Mouse (Mus musculus) lung, adult 2 months (tissue): Measurements from ENCODE around the gene Ppp1r12c. TPM values are rescaled to one million over a fixed set of nuclear protein-coding genes. Genes with fewer than 3 reads are reported as not detected.

ENCODE experiments used
- DNase-seq: peaks from one replicate; pipeline ENCODE4 v3.0.0; 2022
- H3K4me1 ChIP-seq: fragments of 200-500 bp; 2 replicates; pipeline ENCODE4 v1.6.1; 2011; ENCODE audit warnings: low read length; ENCODE audit not compliant: control insufficient read depth, insufficient read depth
- H3K4me3 ChIP-seq: fragments of 200-500 bp; replicated peaks from 2 replicates; pipeline ENCODE3; 2011; ENCODE audit warnings: low read depth, mild to moderate bottlenecking, control low read depth, low read length; ENCODE audit errors: extremely low read depth
- CTCF ChIP-seq: fragments of 200-500 bp; IDR thresholded peaks from 2 replicates; pipeline ENCODE4 v1.5.1; 2011; ENCODE audit warnings: mild to moderate bottlenecking, low read length, control low read depth; ENCODE audit not compliant: insufficient read depth
- POLR2A ChIP-seq: fragments of 200-500 bp; IDR thresholded peaks from 2 replicates; pipeline ENCODE4 v1.6.1; 2011; ENCODE audit warnings: low read depth, mild to moderate bottlenecking, control low read depth, low read length, borderline replicate concordance; ENCODE audit errors: extremely low read depth
- WGBS: fragments of 180-500 bp; shearing (Covaris S2); methylation state at CpG from one replicate; pipeline ENCODE4 v1.1.7; 2018; 5-methylcytosine and 5-hydroxymethylcytosine counted together
- polyA plus RNA-seq: library from polyadenylated mRNA; depleted of rRNA; stranded (reverse); fragments of >200 nt; gene quantifications from 2 replicates; pipeline ENCODE4 v1.2.3, GENCODE M21; 2012; rRNA removed

Ppp1r12c gene
- polyA plus RNA-seq, 1 experiment, result 92.3 TPM

- WGBS, result under 1% methylated on average over 35 of the region's 35 CpGs
- H3K4me1 ChIP-seq, result 0 out of 2 replicates have a peak, but pooled peaks cover 2% of the 10 kb centered on the region
- TF ChIP-seq POLR2A, result peak; percentile 71; the same call in 1 of the 2 replicates
- TF ChIP-seq CTCF, result no peak
- peak within 1 kb of the TSS; percentile 94 for H3K4me3 ChIP-seq
- DNase-seq, result peak; percentile 83
These were observed 56.2 kb downstream of the Ppp1r12c start, which contains the start of gene Rdh13 for GRCm38 (mm10) chr7:4445216-4445791. Gene Rdh13 (minus strand): TSS chr7:4445649.

DNA sequence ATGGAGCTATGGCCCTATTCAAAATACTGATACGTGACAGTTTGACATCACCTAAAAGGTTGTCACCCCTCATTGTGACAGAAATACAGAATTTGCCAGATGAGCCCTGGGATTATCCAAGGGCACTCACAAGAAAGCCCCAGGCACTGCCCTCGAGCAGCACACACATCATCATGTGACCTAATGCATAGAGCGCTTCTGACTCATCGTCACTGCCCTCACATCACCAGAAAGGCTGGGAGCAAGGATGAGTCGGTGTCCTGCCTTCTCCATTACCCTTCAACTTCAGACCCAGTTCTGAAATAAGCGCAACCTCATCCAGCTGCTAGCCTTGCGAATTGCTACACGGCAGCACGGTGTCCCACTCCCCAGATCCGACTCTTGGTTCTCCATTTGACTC, 60.9 kb downstream of the Ppp1r12c start:
- Histone ChIP-seq H3K4me1 (no peaks in the 10 kb centered on the region), H3K4me3 (no peak overlapping the region)
- TF ChIP-seq POLR2A (no peak), CTCF (no peak)
- DNase-seq, result no peak
- 91% methylated on average over 10 of the region's 10 CpGs for WGBS

DNA sequence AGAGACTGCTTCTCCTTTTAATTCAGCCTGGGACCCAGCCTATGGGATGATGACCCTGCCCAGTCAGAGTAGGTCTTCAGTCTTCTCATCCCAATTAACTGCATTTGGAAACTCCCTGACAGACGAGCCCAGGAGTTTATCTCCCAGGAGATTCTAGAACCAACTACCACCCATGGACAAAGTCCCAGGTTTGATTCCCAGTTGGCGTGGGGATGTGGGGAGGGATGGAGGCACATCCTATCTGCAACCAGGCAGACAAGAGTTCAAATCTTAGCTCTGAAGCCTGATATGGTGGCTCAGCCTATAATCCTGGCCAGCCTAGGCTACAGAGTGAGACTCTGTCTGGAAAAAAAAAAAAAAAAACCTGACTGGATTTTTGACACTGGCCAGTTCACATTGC, 63.8 kb downstream of the Ppp1r12c start:
- Histone ChIP-seq H3K4me1 (no peaks in the 10 kb centered on the region), H3K4me3 (no peak overlapping the region)
- 93% methylated on average over 2 of the region's 2 CpGs for WGBS
- TF ChIP-seq POLR2A (no peak), CTCF (no peak)
- DNase-seq, result no peak

- 93% methylated on average over 8 of the region's 8 CpGs for WGBS
- no peak for DNase-seq
- H3K4me1 ChIP-seq, result no peaks in the 10 kb centered on the region
- H3K4me3 ChIP-seq, result no peak overlapping the region
- TF ChIP-seq CTCF (no peak), POLR2A (no peak)
These were observed 69.5 kb downstream of the Ppp1r12c start for GRCm38 (mm10) chr7:4432026-4432425.

DNA sequence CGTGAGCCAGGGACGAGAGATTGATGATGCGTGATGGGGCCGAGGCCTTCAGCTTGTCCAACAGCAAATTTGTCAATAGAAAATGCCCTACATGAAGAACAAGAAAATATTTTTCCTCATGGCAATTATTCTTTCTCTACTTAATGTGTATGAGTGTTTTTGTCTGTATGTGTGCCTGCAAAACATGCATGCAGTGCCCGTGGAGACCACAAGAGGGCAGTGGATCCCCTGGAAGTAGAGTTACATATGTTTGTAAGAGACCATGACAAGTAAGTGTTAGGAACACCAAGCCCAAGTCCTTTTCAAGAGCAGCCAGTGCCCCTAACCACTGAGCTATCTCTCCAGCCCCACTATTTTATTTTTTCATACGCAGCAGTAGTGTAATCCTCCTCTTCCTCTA, 69.9 kb downstream of the Ppp1r12c start:
- 79% methylated on average over 6 of the region's 6 CpGs for WGBS
- no peaks in the 10 kb centered on the region for H3K4me1 ChIP-seq
- no peak for TF ChIP-seq POLR2A
- TF ChIP-seq CTCF, result peak; percentile 93
- H3K4me3 ChIP-seq, result no peak overlapping the region
- DNase-seq, result peak; percentile 75

Other genes starting within 250 kb of the Ppp1r12c start
- gene Ncr1, start 164.0 kb downstream of the Ppp1r12c start, polyA plus RNA-seq, result 1.7 and 2.5 TPM in 2 replicates
- 0.41 and 0.49 TPM in 2 replicates for gene Gp6, start 103.9 kb downstream of the Ppp1r12c start, polyA plus RNA-seq
- gene Rdh13, start 56.0 kb downstream of the Ppp1r12c start, polyA plus RNA-seq, result 12.8 and 16.4 TPM in 2 replicates
- gene Eps8l1, start 41.0 kb downstream of the Ppp1r12c start, polyA plus RNA-seq, result 32.7 and 44.8 TPM in 2 replicates
- 0.81 and 0.89 TPM in 2 replicates for gene Tnnt1, start 14.7 kb upstream of the Ppp1r12c start, polyA plus RNA-seq
- gene Tnni3, start 22.5 kb upstream of the Ppp1r12c start, polyA plus RNA-seq, result 428 and 438 TPM in 2 replicates
- gene Dnaaf3, start 30.8 kb upstream of the Ppp1r12c start, polyA plus RNA-seq, result 16.1 and 17.8 TPM in 2 replicates
- 12.6 and 13.8 TPM in 2 replicates for gene Syt5, start 45.9 kb upstream of the Ppp1r12c start, polyA plus RNA-seq
- 0.08 and 0.14 TPM in 2 replicates for gene Ptprh, start 102.4 kb upstream of the Ppp1r12c start, polyA plus RNA-seq
- gene Tmem86b, start 129.7 kb upstream of the Ppp1r12c start, polyA plus RNA-seq, result 10.1 and 14.6 TPM in 2 replicates
- gene Ppp6r1, start 157.3 kb upstream of the Ppp1r12c start, polyA plus RNA-seq, result 99.0 and 112 TPM in 2 replicates
- gene Hspbp1, start 183.4 kb upstream of the Ppp1r12c start, polyA plus RNA-seq, result 38.8 and 39.6 TPM in 2 replicates
- 4.1 and 4.9 TPM in 2 replicates for gene Brsk1, start 188.9 kb upstream of the Ppp1r12c start, polyA plus RNA-seq
- gene Tmem150b, start 223.6 kb upstream of the Ppp1r12c start, polyA plus RNA-seq, result 3.2 and 3.8 TPM in 2 replicates
- gene Kmt5c, start 238.4 kb upstream of the Ppp1r12c start, polyA plus RNA-seq, result 92.5 and 104 TPM in 2 replicates